Mouse (Mus musculus) cerebellum, adult 9-10 months (tissue): Measurements from ENCODE around the gene Slpi.

Source experiments
- DNase-seq: peaks from one replicate; pipeline ENCODE4 v3.0.0; 2022

The Slpi gene

GRCm38 (mm10) chr2:164389020-164389419, at the start of gene Slpi:
Gene Slpi (minus strand): TSS chr2:164389095.
- peak; percentile 11 for DNase-seq

- no peak for DNase-seq
Observed at GRCm38 (mm10) chr2:164438257-164438656, 49.4 kb upstream of the Slpi start.

- DNase-seq = no peak
Observed at GRCm38 (mm10) chr2:164437710-164438109, 48.8 kb upstream of the Slpi start.

DNA sequence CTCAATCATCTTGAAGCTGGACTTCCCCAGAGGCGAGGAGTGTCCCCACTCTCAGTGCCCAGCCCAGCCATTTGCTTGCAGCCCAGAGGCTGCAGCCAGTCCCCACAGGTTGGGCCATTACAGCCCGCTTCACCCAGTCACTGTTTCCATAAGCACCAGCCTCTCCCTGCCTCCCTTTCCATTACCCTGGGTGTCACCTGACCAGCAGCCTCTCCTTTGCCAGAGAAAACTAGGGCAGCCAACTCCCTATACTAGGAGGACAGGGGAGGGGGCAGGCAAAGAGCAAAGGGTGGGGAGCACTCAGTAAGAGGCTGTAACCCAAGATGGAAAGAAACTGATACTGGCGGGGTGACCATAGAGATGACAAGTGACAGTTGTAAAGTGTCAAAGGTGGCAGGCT, 48.1 kb upstream of the Slpi start:
- DNase-seq = no peak

- DNase-seq = no peak
Observed at GRCm38 (mm10) chr2:164436215-164436913, 47.5 kb upstream of the Slpi start.

- DNase-seq = no peak
Observed at GRCm38 (mm10) chr2:164435216-164436090, 46.6 kb upstream of the Slpi start.

- DNase-seq = no peak
Observed at GRCm38 (mm10) chr2:164434681-164435080, 45.8 kb upstream of the Slpi start.

DNA sequence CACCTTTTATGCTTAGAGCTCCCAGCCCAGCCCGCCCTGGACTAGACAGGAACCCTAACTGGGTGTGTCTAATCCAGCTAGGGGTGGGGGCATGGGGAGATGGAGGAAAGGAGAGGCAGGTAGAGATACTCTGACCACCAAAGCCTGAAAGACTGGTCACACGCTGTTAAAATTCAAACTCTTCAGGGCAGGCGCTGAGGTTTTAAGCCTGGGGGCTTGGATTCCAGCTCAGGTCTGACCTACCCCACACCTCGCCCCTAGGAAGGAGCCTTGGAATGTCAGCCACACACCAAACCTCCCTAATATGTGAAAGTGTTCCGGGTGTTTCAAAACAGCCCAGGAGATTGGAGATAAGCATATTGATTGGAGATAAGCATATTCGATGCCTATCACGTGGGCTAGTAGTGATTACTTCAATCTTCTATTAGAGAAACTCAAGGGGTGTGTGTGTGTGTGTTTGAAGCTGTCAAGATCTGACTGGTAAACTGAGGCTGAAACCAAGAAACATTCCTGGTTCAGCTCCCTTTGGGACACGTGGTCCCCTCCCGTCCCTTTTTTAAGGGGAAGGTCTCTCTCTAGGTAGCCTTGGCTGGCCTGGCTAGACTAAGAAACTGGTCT, 44.5 kb upstream of the Slpi start:
- no peak for DNase-seq

DNA sequence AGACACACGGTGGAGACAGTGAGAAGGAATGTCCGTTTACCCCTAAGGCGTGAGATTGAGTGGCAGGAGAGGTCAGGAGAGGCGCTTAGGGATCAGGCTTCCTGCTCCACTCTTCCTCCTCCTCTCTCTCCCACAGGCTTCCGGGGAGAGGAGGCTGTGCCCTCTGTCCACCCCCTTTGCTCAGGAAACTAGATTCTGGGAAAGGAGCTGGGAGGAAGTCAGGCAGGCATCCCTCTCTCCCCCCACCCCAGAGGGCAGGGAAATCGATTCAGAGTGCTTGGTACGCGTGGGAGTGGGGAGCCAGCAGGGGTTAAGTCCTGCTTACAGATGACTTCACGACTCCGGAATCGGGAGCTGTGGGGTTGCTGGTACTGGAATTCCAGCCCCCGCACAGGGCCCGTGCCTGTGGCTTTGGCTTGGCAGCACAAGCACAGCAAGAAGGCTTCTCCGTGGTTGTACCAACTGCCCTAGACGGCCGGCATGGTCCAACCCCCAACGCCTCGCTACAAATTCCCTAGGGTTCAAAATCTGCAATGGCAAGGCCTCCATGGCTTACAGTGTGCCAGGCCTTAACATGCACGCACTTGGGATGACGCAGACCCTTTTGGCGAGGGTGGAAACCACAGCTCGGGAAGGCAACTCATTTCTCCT, 43.8 kb upstream of the Slpi start:
- DNase-seq = no peak

- DNase-seq = no peak
Observed at GRCm38 (mm10) chr2:164431676-164432465, 43.0 kb upstream of the Slpi start.

DNA sequence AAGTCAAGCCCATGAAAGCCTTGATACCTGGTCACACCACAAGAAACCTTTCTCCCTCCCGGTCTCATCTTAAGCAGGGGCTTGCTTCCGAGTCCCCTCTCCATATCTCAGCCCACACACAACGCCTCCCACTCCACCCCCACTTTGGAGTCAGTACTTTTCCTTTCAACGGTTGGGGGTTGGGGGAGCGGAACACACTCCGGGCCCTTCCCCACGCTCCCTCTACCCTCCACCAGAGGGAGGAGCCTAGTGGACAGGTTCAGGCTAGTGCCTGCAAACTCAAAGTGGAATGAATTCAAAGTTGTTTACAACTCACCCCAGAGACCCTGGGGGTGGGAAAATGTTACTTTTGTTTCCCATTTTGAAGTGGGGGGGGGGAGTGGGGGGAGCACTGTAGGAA, 41.8 kb upstream of the Slpi start:
- no peak for DNase-seq

- no peak for DNase-seq
Observed at GRCm38 (mm10) chr2:164429881-164430615, 41.2 kb upstream of the Slpi start.

- DNase-seq = no peak
Observed at GRCm38 (mm10) chr2:164428451-164428850, 39.6 kb upstream of the Slpi start.

GRCm38 (mm10) chr2:164426952-164427351, 38.1 kb upstream of the Slpi start:
- DNase-seq = no peak

DNA sequence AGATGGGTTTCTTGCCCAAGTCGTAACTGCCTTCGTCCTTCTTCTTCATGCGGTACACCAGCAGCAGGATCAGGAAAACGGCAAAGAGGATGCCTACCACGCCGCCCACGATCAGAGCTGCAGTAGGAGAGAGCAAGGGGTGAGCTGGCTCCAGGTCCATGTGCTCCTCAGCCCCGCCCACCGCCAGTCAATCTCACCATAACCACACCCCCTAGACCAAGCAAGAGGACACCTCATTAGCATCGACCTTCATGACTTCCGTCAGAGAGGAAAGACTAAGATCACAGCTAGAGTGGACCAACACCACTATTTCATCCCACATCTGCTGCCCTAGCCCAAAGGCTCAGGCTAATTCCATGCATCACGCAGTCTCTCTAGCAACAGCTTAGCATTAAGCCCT, 37.2 kb upstream of the Slpi start:
- no peak for DNase-seq

GRCm38 (mm10) chr2:164425401-164425800, 36.5 kb upstream of the Slpi start:
- DNase-seq = no peak

DNA sequence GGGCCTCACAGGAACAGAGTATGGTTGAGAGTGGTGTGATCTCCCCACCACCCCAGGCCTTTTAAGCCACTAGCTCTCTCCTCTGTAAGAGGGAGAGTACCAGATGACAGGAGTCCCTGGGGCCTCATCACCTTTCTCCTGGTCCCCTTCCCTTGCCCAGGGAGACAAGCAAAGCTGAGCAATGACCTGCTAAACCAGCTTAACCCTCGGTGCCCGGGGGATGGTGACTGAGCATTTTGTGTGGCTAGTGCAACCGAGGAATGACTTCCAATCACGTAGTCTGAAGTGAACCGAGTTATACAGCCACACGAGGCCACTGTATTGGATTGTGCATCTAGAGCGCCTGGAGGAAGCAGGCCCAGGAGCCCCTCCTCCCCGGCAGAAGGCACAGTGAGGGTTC, 35.5 kb upstream of the Slpi start:
- no peak for DNase-seq

GRCm38 (mm10) chr2:164423464-164423863, 34.6 kb upstream of the Slpi start:
- DNase-seq = peak; percentile 20

DNA sequence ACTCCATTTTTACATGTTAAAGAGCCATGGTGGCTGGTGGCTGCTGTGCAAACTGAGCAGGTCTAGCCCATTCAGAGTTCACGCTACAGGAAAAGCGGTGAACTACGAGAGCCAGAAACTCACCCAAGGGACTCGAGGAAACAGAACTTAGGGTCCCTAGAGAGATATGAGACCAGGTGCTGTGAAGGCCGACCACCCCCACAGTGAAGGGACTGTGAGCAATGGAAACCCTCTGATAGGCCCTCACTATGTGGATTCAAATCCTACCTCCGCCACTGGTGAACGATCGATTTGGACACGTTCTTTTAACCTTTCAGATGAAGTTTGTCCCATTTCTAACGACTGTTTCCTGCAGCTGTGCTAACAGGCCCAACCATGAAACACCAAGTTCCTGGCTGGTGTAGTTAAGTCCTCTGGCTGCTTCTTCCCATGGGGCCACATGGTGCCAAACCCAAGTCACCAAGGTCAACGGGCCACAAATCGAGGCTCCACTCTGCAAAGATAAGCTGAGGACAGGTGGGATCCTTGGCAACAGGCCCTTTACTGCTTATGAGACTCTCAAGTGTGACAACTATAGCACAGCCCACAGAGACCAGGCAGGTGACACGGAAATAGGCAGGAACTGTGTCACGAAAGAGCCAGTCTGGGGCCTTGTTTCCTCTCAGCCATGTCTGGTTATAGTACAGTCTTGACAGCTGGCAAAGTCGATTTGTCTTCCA, 33.9 kb upstream of the Slpi start:
- DNase-seq = no peak

- DNase-seq = no peak
Observed at GRCm38 (mm10) chr2:164421979-164422378, 33.1 kb upstream of the Slpi start.

- DNase-seq = no peak
Observed at GRCm38 (mm10) chr2:164421306-164421705, 32.4 kb upstream of the Slpi start.
